Mouse (Mus musculus): ENCODE measurements around the gene Bod1l. TPM values are rescaled to one million over a fixed set of nuclear protein-coding genes. Genes with fewer than 3 reads are reported as not detected.

The Bod1l gene
- polyA plus RNA-seq, 1 experiment = 16.0 TPM

DNA sequence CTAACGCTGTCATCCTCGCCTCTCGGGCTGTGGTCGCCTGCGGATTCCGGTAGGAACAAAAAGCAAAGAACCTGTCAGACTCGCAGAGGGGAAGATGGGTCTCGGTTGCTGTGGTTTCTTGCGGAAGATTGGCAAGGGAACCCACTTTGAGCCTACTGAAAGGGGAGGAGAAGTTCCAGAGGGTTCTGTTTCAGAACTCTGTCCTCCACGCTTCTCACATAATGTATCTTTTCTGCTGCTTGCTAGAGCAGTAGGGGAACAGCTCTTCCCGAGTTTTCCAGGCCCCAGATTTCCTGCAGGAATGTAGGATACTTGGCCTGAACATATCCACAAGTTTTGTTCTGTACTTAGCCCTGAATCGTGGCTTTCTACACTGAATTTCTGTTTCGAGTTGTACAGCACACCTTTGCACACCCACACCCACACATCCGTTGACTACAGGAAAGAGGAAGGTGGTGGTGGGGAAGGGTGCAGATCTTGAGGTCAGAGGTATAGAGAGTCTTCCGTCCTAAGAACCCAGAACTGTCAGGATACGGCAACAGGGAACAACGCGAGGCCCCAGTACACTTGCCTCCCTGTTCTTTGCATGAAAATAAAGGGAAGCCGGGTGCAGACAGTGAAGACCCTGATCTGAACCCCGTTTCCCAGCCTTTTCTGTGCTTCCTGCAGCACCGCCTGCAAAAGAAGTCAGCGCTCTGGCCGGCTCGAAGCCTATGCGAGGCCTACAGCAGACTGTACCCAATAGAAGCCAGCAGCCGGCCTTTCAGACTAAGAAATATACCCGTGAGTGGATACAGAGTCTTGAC is 81.8 kb downstream of the Bod1l start:
- no peaks in the 10 kb centered on the region for H3K4me1 ChIP-seq (ENCODE audit: control insufficient read depth, insufficient read depth, low read length)
- H3K4me3 ChIP-seq (ENCODE audit: insufficient read depth, low read length) = no peak overlapping the region
- TF ChIP-seq CTCF (IDR thresholded peaks at IDR 0.05; ENCODE audit: extremely low read depth, insufficient read depth, low read length) = no peak
- TF ChIP-seq POLR2A (IDR thresholded peaks at IDR 0.05; ENCODE audit: extremely low read depth, insufficient read depth, low read length) = no peak
- H3K27ac ChIP-seq (ENCODE audit: insufficient read depth, low read length) = no peak overlapping the region

DNA sequence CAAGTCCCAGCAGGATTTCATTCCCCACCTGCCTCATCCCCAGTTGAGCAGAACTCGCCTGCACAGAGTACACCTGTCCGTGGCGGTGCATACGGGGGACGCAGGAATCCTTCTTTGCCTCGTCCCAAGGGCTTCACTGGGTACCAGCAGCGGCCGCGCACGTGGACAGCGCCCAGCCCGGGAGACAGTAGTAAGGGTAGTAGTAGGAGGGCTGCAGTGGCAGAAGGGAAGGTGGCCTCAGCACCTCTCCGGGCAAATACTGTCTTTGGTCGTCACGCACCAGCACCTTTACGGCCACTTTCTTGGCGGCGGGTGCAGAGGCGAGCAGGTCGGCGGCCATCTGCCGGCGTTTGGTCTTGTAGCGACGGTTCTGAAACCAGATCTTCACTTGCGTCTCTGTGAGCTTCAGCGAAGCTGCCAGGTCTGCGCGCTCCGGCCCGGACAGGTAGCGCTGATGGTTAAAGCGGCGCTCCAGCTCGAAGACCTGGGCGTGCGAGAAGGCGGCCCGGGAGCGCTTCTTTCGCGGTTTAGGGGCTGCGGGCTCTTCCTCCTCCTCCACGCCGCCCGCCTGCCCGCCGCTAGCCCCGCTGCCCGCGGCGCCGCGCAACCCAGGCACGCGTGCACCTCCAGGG is 82.5 kb downstream of the Bod1l start:
- H3K4me1 ChIP-seq (ENCODE audit: control insufficient read depth, insufficient read depth, low read length) = no peaks in the 10 kb centered on the region
- H3K27ac ChIP-seq (ENCODE audit: insufficient read depth, low read length) = no peak overlapping the region
- TF ChIP-seq CTCF (IDR thresholded peaks at IDR 0.05; ENCODE audit: extremely low read depth, insufficient read depth, low read length) (no peak), POLR2A (IDR thresholded peaks at IDR 0.05; ENCODE audit: extremely low read depth, insufficient read depth, low read length) (no peak)
- no peak overlapping the region for H3K4me3 ChIP-seq (ENCODE audit: insufficient read depth, low read length)

- H3K4me3 ChIP-seq (ENCODE audit: insufficient read depth, low read length) = no peak overlapping the region
These were observed 83.1 kb downstream of the Bod1l start for GRCm38 (mm10) chr5:41760831-41761508.

GRCm38 (mm10) chr5:41760071-41760470 is 84.0 kb downstream of the Bod1l start:
- no peaks in the 10 kb centered on the region for H3K4me1 ChIP-seq (ENCODE audit: control insufficient read depth, insufficient read depth, low read length)
- H3K4me3 ChIP-seq (ENCODE audit: insufficient read depth, low read length) = no peak overlapping the region
- no peak overlapping the region for H3K27ac ChIP-seq (ENCODE audit: insufficient read depth, low read length)
- TF ChIP-seq CTCF (IDR thresholded peaks at IDR 0.05; ENCODE audit: extremely low read depth, insufficient read depth, low read length) (no peak), POLR2A (IDR thresholded peaks at IDR 0.05; ENCODE audit: extremely low read depth, insufficient read depth, low read length) (no peak)

More at GRCm38 (mm10) chr5:41760831-41761508, 83.1 kb downstream of the Bod1l start:
- no peaks in the 10 kb centered on the region for H3K4me1 ChIP-seq (ENCODE audit: control insufficient read depth, insufficient read depth, low read length)
- H3K27ac ChIP-seq (ENCODE audit: insufficient read depth, low read length) = no peak overlapping the region
- TF ChIP-seq POLR2A (IDR thresholded peaks at IDR 0.05; ENCODE audit: extremely low read depth, insufficient read depth, low read length) (no peak), CTCF (IDR thresholded peaks at IDR 0.05; ENCODE audit: extremely low read depth, insufficient read depth, low read length) (no peak)

DNA sequence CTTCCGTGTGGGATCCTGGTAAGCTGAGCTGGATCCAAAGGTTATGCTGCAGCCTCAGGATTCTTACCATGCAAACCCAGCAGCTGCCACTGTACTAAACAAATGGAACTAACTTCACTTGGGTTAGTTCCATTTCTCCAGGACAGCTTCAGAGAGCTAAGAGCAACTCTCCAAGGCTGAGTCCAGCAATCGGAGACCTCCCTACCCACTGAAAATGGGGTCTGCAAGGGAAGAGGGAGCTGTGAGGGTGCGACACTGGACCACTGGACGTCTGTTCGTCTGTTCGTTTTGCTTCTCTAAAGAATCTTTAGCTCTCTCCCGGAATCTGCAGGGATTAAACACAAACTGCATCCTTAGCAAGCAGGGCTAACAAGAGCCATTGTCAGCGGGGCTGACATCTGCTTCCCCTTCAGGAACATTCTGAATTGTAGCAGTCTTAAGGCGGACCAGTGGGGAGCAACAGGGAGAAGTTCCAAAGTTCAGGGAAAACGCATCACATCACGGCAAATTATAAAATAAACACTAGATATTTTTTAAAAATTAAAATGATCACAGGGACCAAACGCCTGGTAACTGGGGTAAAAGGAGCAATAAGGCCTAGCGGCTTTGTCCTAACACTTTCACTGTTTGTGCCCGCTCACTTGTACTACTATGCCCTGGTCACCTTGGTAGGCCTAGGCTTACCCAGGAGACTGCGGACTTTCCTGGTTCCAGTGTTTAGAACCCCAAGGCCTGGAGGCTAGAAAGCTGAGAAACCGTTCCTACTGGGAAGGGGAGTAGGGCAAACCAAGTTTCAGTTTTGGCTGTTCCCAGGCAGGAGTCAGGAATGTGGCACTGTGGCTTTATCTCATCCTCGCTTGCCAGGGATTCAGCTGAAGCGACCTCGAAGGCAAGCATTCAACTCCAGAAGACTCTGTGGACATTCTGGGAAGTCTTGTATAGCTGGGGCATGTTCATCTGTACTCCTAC is 85.2 kb downstream of the Bod1l start:
- H3K27ac ChIP-seq (ENCODE audit: insufficient read depth, low read length) = no peak overlapping the region
- H3K4me3 ChIP-seq (ENCODE audit: insufficient read depth, low read length) = no peak overlapping the region
- no peak for TF ChIP-seq CTCF (IDR thresholded peaks at IDR 0.05; ENCODE audit: extremely low read depth, insufficient read depth, low read length)
- TF ChIP-seq POLR2A (IDR thresholded peaks at IDR 0.05; ENCODE audit: extremely low read depth, insufficient read depth, low read length) = no peak
- no peaks in the 10 kb centered on the region for H3K4me1 ChIP-seq (ENCODE audit: control insufficient read depth, insufficient read depth, low read length)

DNA sequence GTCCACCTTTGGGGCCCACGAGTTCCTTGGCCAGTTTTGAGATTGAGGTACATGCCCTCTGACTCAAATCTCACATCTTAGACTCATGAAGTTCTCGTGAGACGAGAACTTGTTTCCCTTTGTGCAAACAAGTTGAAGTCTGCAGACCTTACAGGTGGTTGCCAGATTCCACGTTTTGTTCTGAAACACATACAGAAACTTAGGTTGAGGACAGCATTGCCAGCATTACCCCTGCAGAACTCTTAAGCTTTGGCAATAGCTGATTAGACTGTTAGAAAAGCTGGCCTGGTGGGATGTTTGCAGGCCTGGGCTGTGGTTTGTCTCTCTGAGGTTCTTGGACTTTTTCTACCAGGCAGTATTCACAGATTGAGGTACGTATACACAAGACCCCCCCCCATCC is 86.8 kb downstream of the Bod1l start:
- H3K27ac ChIP-seq (ENCODE audit: insufficient read depth, low read length) = no peak overlapping the region

GRCm38 (mm10) chr5:41756396-41756795 is 87.7 kb downstream of the Bod1l start:
- H3K4me3 ChIP-seq (ENCODE audit: insufficient read depth, low read length) = no peak overlapping the region
- no peak overlapping the region for H3K27ac ChIP-seq (ENCODE audit: insufficient read depth, low read length)
- H3K4me1 ChIP-seq (ENCODE audit: control insufficient read depth, insufficient read depth, low read length) = no peaks in the 10 kb centered on the region
- TF ChIP-seq CTCF (IDR thresholded peaks at IDR 0.05; ENCODE audit: extremely low read depth, insufficient read depth, low read length) = no peak
- no peak for TF ChIP-seq POLR2A (IDR thresholded peaks at IDR 0.05; ENCODE audit: extremely low read depth, insufficient read depth, low read length)

More for the DNA sequence above, 86.8 kb downstream of the Bod1l start:
- Histone ChIP-seq H3K4me3 (ENCODE audit: insufficient read depth, low read length) (no peak overlapping the region), H3K4me1 (ENCODE audit: control insufficient read depth, insufficient read depth, low read length) (no peaks in the 10 kb centered on the region)
- no peak for TF ChIP-seq POLR2A (IDR thresholded peaks at IDR 0.05; ENCODE audit: extremely low read depth, insufficient read depth, low read length)
- no peak for TF ChIP-seq CTCF (IDR thresholded peaks at IDR 0.05; ENCODE audit: extremely low read depth, insufficient read depth, low read length)

DNA sequence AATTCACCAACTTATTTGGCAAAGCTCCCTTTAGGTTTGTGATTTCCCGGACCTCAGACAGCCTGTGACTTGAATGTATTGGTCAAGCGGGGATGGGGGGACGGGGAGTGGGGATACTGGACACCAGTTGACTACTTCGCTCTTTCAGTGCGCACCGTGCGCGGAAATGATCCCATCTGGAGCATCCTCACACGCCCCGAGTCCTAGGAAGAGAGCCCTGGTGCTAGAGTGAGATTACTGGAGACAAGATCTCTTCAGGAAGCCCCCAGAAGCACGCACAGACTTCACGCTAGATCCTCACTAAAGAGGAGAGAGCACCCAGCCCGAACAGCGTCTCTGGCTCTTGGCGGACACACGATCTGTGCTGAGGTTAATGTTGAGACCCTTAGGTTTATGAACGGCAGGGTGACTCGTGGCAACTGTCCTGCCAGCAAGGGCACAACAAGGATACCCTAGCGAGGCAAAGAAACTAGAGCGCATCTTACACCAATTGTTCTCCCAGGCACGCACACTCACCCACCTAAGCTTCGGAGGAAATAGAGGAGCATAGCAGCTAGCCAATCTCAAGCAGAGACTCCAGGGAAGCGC is 88.6 kb downstream of the Bod1l start:
- TF ChIP-seq CTCF (IDR thresholded peaks at IDR 0.05; ENCODE audit: extremely low read depth, insufficient read depth, low read length) = no peak
- no peak for TF ChIP-seq POLR2A (IDR thresholded peaks at IDR 0.05; ENCODE audit: extremely low read depth, insufficient read depth, low read length)
- Histone ChIP-seq H3K27ac (ENCODE audit: insufficient read depth, low read length) (no peak overlapping the region), H3K4me3 (ENCODE audit: insufficient read depth, low read length) (no peak overlapping the region), H3K4me1 (ENCODE audit: control insufficient read depth, insufficient read depth, low read length) (no peaks in the 10 kb centered on the region)
